Mouse (Mus musculus): ENCODE measurements around the gene Pakap. TPM values are rescaled to one million over a fixed set of nuclear protein-coding genes. Genes with fewer than 3 reads are reported as not detected.
A peak's percentile ranks its signal among the peaks of the same experiment; 100 is the strongest.

Gene Pakap
- polyA plus RNA-seq, 1 experiment from 2014 or later: 24.7 TPM

DNA sequence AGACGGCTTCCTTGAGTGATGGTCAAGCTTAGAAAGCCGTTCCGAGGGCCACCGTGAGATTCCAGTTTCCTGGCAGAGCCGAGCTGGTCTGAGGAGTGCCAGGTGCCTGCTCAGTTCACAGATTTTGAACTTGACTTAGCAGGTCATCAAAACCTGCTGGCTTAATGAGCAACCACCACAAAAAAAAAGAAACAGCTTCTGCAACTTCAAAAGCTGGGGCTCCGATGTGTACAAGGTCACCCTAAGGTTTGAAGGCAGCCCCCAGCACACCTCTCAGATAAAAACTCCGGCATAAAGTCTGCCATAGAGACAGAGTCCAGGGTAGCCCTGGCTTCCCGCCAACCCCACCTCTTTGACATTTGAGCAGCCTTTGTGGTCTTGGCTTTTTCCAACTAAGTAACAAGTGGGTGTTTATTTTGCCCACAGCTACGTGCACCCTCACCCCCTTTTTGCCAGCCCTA is 348.3 kb downstream of the Pakap start, which contains the start of gene D630039A03Rik:
Gene D630039A03Rik (minus strand): TSS at position 97 of the 461 bp plus-strand sequence.
- Histone ChIP-seq H3K36me3 (no peaks in the 10 kb centered on the region), H3K4me2 (peak within 1 kb of the TSS; percentile 50), H3K4me1 (peaks cover 12% of the 10 kb centered on the region; the same call in 1 of the 2 replicates), H3K27me3 (replicated peaks) (no peaks in the 10 kb centered on the region), H3K4me3 (replicated peaks) (peak within 1 kb of the TSS; percentile 32), H3K9me3 (no peaks in the 10 kb centered on the region), H3K9ac (no peak within 1 kb of the TSS), H3K27ac (peak within 1 kb of the TSS; percentile 91)
- 13% methylated on average over 9 of the region's 9 CpGs for WGBS
- ATAC-seq (ENCODE audit: insufficient read depth, low FRiP score, low read depth): peak; percentile 82

DNA sequence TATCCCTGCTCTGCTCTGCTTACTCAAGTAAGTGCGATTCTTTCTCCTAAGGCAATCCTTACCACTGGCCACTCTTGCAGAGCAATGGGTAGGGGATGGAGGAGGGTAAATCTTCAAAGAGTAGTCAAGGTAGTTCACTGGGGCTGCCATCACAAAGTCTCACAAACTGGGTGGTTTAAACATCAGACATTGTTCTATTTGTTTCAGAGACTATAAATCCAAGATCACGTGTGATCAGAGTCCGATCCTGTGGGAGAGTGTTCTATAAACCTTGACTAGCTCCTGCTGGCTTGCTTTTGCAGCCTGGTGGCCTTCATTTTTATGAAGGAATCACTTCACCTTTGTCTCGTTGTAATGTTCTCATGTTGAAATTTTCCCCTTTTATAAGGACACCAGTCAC is 348.7 kb downstream of the Pakap start:
- Histone ChIP-seq H3K27me3 (replicated peaks) (no peaks in the 10 kb centered on the region), H3K9ac (no peak overlapping the region), H3K4me3 (replicated peaks) (no peak overlapping the region), H3K27ac (peak overlapping the region; percentile 91), H3K9me3 (no peaks in the 10 kb centered on the region), H3K36me3 (no peaks in the 10 kb centered on the region), H3K4me1 (peaks cover 12% of the 10 kb centered on the region; the same call in 1 of the 2 replicates), H3K4me2 (peak overlapping the region; percentile 50)
- ATAC-seq (ENCODE audit: insufficient read depth, low FRiP score, low read depth): no peak
- 58% methylated on average over 4 of the region's 4 CpGs for WGBS

DNA sequence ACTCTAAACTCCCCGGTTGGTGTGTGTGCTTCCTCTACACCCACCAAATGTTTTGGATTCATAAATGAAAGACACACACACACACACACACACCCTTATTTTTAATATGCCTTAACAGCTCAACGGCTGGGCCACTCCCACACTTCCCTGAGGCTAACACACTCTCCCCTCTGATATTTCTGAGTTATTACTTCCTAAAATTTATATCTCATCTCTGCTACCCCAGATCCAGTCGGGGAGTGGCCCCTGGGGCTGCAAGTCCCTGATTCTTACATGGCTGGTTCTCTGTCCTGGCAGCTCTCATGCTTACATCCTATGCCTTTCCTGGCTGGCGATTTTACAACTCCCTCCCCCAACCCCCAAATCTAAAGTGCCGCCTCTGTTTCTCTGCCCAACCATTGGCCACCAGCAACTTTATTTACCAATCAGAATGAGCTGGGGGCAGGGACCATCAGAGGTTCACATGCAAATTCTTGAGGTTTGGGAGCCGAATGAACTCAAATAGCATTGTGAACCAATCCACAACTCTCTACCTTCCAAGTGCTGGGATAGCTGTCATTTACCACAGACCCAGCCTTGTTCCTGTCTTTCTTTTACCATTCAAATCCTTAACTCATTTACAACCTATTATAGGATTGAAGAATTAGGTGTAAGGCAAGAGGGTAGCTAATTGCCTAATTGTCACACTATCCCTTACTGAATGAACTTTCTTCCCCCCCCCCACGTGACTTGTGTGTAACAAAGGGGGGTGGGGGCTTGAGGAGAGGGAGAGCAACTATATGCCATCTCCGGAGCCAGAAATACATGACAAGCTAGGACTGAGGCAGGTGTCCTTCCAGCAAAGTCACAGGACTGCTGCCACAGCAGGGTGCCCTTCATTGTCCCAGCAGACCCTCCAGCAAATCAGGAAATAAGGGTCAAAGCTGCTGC is 351.8 kb downstream of the Pakap start:
- Histone ChIP-seq H3K27me3 (replicated peaks) (no peaks in the 10 kb centered on the region), H3K9ac (no peak overlapping the region), H3K4me2 (no peak overlapping the region), H3K27ac (no peak overlapping the region), H3K4me1 (peaks cover 17% of the 10 kb centered on the region; the same call in 1 of the 2 replicates), H3K9me3 (no peaks in the 10 kb centered on the region), H3K4me3 (replicated peaks) (no peak overlapping the region), H3K36me3 (no peaks in the 10 kb centered on the region)
- WGBS: 27% methylated on average over 8 of the region's 8 CpGs
- no peak for ATAC-seq (ENCODE audit: insufficient read depth, low FRiP score, low read depth)

DNA sequence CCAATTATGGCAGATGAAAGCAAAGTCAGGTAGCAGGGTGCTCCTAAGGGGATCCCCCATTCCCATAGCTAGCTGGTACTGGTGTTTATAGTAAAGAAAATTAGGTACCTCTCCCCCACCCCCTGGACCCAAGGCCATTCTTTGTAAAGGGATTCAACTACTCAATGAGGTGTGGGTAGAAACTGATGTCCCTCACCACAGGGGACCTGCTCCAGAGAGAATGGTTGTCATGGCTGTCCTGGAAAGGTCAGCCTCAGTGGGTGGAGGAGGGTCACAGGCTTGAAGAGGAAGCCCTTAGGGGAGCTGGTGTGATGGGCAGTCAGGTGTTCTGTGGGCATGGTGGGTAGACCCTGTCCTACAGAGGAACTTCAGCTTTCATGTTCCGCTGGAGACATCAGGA is 352.5 kb downstream of the Pakap start:
- Histone ChIP-seq H3K9ac (no peak overlapping the region), H3K4me1 (peaks cover 15% of the 10 kb centered on the region; the same call in 1 of the 2 replicates), H3K4me2 (no peak overlapping the region), H3K4me3 (replicated peaks) (no peak overlapping the region), H3K27ac (no peak overlapping the region), H3K9me3 (no peaks in the 10 kb centered on the region), H3K36me3 (no peaks in the 10 kb centered on the region), H3K27me3 (replicated peaks) (no peaks in the 10 kb centered on the region)
- no peak for ATAC-seq (ENCODE audit: insufficient read depth, low FRiP score, low read depth)
- WGBS: 74% methylated on average over 1 of the region's 1 CpGs

DNA sequence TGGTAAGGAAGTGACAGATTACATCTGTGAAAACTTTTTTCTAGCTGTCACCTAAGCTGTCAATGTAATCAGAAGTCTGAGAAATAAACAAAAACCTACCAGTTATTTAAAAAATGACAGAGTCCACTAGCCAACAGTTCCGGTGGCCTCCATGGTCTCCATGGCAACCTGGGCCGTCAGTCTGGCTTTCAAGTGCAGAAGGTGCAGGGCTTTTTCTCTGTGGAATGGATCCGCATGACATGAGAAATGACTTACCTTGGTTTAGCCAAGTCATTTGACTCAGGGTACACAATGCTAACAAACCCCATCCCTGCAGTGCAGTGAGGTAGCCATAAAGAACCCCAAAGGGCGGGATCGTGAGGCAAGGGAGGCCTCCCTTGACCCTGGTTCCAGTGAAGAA is 354.2 kb downstream of the Pakap start:
- WGBS: 28% methylated on average over 5 of the region's 5 CpGs
- ATAC-seq (ENCODE audit: insufficient read depth, low FRiP score, low read depth): no peak

DNA sequence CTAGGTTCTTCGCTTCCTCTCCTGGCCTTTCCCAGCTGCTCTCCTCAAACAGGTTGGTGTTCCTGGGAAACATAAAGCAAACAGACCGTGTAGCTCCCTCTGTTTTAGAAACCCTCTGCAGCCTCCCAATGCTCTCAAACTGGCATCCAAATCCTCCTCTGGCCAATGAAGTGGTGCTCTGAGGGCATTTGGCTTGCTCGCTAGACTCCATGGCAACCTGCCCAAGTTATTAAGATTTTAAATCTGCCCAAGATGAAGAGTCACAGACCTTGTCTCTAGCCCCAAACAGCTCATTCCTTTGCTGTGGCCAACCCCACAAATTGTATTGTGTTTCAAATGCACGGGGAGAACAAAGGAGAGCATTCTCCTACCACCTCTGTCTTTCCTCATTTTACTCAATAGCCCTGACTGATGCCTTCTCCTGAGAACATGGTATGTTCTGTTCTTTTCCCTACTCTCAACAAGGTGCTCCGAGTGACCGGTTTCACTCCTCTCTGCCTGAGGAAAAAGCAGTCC is 356.6 kb downstream of the Pakap start:
- H3K4me1 ChIP-seq: 0 out of 2 replicates have a peak, but pooled peaks cover 5% of the 10 kb centered on the region
- no peaks in the 10 kb centered on the region for H3K36me3 ChIP-seq
- no peaks in the 10 kb centered on the region for H3K9me3 ChIP-seq
- H3K4me2 ChIP-seq: no peak overlapping the region
- no peak for ATAC-seq (ENCODE audit: insufficient read depth, low FRiP score, low read depth)
- no peak overlapping the region for H3K9ac ChIP-seq
- WGBS: 70% methylated on average over 6 of the region's 6 CpGs
- H3K27ac ChIP-seq: no peak overlapping the region
- H3K4me3 ChIP-seq (replicated peaks): no peak overlapping the region
- no peaks in the 10 kb centered on the region for H3K27me3 ChIP-seq (replicated peaks)

More for the DNA sequence above, 354.2 kb downstream of the Pakap start:
- no peaks in the 10 kb centered on the region for H3K27me3 ChIP-seq (replicated peaks)
- 0 out of 2 replicates have a peak, but pooled peaks cover 5% of the 10 kb centered on the region for H3K4me1 ChIP-seq
- H3K27ac ChIP-seq: no peak overlapping the region
- H3K4me3 ChIP-seq (replicated peaks): no peak overlapping the region
- H3K9me3 ChIP-seq: no peaks in the 10 kb centered on the region
- H3K9ac ChIP-seq: no peak overlapping the region
- H3K36me3 ChIP-seq: no peaks in the 10 kb centered on the region
- no peak overlapping the region for H3K4me2 ChIP-seq

DNA sequence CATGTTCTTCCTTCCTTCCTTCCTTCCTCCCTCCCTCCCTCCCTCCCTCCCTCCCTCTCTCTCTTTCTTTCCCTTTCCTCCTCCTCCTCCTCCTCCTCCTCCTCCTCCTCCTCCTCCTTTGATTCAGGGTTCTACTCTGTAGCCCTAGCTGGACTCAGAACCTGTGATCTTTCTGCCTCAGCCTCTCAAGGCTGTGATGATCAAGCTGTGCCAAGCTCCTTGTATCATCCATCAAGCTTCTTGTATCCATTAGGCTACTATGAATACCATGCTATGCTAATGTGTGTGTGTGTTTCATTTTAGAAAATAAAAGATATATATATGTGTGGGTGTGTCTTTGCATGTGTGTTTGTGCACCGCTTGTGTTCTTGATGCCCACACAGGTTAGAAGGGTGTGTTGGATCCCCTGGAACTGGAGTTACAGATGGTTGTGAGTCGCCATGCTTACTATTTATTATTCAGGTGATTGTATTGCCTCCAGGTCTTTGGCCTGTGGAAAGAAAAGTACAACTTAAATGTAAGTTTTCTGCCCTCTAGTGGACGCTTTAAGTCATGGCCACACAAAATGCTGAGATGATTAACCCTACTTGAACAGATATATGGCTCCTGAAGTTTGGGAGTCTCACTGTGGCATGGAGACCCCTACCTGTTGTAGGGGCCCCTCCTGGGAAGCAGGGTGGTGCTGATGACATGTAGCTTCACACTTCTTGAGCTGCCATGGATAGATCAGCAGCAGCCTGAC is 359.7 kb downstream of the Pakap start:
- no peak overlapping the region for H3K9ac ChIP-seq
- H3K4me1 ChIP-seq: no peaks in the 10 kb centered on the region
- H3K4me3 ChIP-seq (replicated peaks): no peak overlapping the region
- no peak overlapping the region for H3K4me2 ChIP-seq
- ATAC-seq (ENCODE audit: insufficient read depth, low FRiP score, low read depth): no peak
- no peaks in the 10 kb centered on the region for H3K9me3 ChIP-seq
- H3K36me3 ChIP-seq: no peaks in the 10 kb centered on the region
- 24% methylated on average over 3 of the region's 3 CpGs for WGBS
- no peaks in the 10 kb centered on the region for H3K27me3 ChIP-seq (replicated peaks)
- H3K27ac ChIP-seq: no peak overlapping the region

DNA sequence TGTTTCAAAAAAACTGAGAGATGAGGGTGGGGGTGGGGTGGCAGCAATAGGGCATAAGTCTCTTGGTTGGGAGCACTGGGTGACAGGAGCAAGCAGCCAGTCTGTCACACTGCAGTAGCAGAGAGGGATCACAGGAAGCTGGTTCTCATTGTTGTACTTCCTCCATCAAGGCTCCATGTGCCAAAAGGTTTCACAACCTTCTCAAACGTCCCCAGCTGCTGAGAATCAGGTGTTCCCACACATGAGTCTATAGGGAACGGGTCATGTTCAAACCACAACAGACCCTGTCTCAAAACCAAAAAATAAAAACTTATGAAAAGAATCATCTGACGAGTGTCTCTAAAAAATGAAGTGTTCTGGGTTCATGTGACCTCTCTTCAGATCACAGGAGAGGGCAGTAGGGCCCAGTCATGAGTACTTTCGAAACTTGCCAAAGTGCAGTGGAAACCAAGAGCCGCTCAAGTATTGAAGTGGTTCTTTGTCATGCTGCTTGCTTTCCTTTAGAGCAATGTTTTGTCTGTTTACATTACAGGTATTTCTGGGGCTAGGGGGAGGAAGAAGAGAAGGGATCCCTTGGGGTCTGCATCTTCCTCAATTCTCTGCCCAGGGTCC is 362.7 kb downstream of the Pakap start:
- H3K27ac ChIP-seq: no peak overlapping the region
- no peak overlapping the region for H3K4me2 ChIP-seq
- H3K27me3 ChIP-seq (replicated peaks): no peaks in the 10 kb centered on the region
- H3K4me1 ChIP-seq: no peaks in the 10 kb centered on the region
- H3K36me3 ChIP-seq: no peaks in the 10 kb centered on the region
- WGBS: 64% methylated on average over 5 of the region's 5 CpGs
- H3K9ac ChIP-seq: no peak overlapping the region
- no peaks in the 10 kb centered on the region for H3K9me3 ChIP-seq
- no peak overlapping the region for H3K4me3 ChIP-seq (replicated peaks)
- ATAC-seq (ENCODE audit: insufficient read depth, low FRiP score, low read depth): no peak

DNA sequence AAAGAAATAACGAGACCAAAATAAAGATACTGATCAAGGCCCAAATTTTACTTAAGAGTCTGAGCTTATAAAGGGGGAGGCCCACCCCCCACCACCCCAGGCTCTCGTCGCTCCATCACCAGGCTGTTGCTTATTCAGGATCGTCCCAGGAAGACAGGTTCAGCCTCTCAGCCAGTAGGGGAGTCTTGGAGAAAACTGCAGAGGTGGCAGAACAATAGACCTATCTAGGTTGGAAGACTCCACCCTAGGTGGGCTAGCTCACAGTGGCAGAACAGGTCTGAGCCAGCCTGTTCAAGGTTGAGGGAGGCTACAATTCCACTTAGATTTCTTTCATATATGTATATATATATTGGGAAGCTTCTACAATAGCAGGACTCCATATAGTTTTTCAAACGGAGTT is 366.2 kb downstream of the Pakap start:
- Histone ChIP-seq H3K4me1 (no peaks in the 10 kb centered on the region), H3K4me2 (no peak overlapping the region), H3K9ac (no peak overlapping the region), H3K27me3 (replicated peaks) (no peaks in the 10 kb centered on the region), H3K27ac (no peak overlapping the region), H3K36me3 (no peaks in the 10 kb centered on the region), H3K9me3 (no peaks in the 10 kb centered on the region), H3K4me3 (replicated peaks) (no peak overlapping the region)
- ATAC-seq (ENCODE audit: insufficient read depth, low FRiP score, low read depth): no peak
- WGBS: 63% methylated on average over 5 of the region's 5 CpGs

DNA sequence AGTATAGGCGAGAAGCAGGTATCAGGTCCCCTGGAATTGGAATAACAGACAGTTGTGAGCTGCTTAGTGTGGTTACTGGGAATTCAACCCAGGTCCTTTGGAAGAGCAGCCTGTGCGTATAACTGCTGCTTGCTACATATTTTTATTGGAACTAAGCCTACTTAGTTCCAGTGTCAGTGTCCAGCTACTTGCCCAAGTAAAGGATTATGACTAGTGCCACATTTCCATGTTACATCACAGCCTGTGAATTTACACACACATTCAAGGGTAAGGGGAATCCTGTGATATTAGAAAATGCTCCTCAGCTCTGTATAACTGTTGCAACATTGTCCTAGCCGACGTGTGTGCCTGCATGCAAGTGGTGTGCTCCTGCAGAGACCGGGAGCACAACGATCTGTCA is 369.3 kb downstream of the Pakap start:
- Histone ChIP-seq H3K27ac (no peak overlapping the region), H3K4me3 (replicated peaks) (no peak overlapping the region), H3K4me2 (no peak overlapping the region), H3K36me3 (no peaks in the 10 kb centered on the region), H3K9ac (no peak overlapping the region), H3K4me1 (no peaks in the 10 kb centered on the region), H3K27me3 (replicated peaks) (no peaks in the 10 kb centered on the region), H3K9me3 (no peaks in the 10 kb centered on the region)
- 80% methylated on average over 6 of the region's 6 CpGs for WGBS
- no peak for ATAC-seq (ENCODE audit: insufficient read depth, low FRiP score, low read depth)

DNA sequence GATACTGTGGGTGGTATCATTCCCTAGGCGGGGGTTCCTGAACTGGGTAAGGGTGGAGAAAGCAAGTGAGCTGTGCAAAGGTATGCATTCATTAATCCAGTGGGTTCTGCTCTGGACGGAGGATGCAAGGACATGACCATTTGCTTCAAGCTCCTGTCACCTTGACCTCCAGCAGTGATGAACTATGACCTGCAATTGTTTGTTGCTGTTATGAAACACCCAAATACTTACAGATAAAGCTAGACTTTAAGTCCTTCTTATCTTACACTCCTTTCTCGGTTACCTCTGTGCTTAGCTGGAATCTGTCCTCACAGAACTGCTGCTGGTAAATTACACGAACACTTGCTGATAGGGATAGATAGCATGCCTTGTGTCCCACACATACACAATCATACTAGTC is 372.7 kb downstream of the Pakap start:
- H3K4me2 ChIP-seq: no peak overlapping the region
- no peak overlapping the region for H3K4me3 ChIP-seq (replicated peaks)
- WGBS: 80% methylated on average over 4 of the region's 4 CpGs
- ATAC-seq (ENCODE audit: insufficient read depth, low FRiP score, low read depth): no peak
- H3K36me3 ChIP-seq: peaks cover 13% of the 10 kb centered on the region
- no peaks in the 10 kb centered on the region for H3K9me3 ChIP-seq
- no peaks in the 10 kb centered on the region for H3K4me1 ChIP-seq
- no peak overlapping the region for H3K9ac ChIP-seq
- H3K27me3 ChIP-seq (replicated peaks): no peaks in the 10 kb centered on the region
- no peak overlapping the region for H3K27ac ChIP-seq
